Mouse (Mus musculus) retina, embryonic 14.5 days (tissue): ENCODE measurements at regions not wholly inside any gene's neighbourhood (a gene's known extent, or its start where the extent isn't known, plus 50 kb on each side); places are given as distances from the start of the nearest gene placed in this dataset.

ENCODE experiments used
- DNase-seq: peaks from one replicate; pipeline ENCODE4 v3.0.0-alpha.2; 2015; ENCODE audit warnings: low spot score

GRCm38 (mm10) chr3:16816814-16817213, 810.6 kb upstream of the Gm5150 start:
- DNase-seq: peak; percentile 75

GRCm38 (mm10) chr3:16816101-16816500, 809.9 kb upstream of the Gm5150 start:
- DNase-seq: no peak

- DNase-seq: no peak
These were observed 804.8 kb upstream of the Gm5150 start for GRCm38 (mm10) chr3:16810878-16811611.

GRCm38 (mm10) chr3:16803603-16804002, 797.4 kb upstream of the Gm5150 start:
- DNase-seq: no peak
